Comparison of ENCODE assay signal across 16 mouse cellular contexts in genomic region chr2:144487476-144487875, GRCm38 (mm10). TPM values are rescaled to one million over a fixed set of nuclear protein-coding genes. Genes with fewer than 3 reads are reported as not detected.
DNase-seq lines count a peak whose midpoint lies in the region; ATAC-seq lines count a peak whose summit lies in the region.
"Had no signal": no experiment of that assay in that cellular context is flagged by ENCODE, and none has a peak within 500 bp of the region (broad histone marks: within the 10 kb centered on the region; RNA-seq: fewer than 3 reads in every experiment).

No protein-coding gene starts in this region.

- H3K4me2 ChIP-seq in hindbrain, embryonic 15.5 days = no peak overlapping the region
- H3K4me2 ChIP-seq in hindbrain, embryonic 14.5 days (replicated peaks) = no peak overlapping the region
- H3K4me2 ChIP-seq in embryonic facial prominence, embryonic 14.5 days (ENCODE audit: low read depth, low read length) = no peak overlapping the region
- no peak overlapping the region for H3K4me2 ChIP-seq in neural tube, embryonic 15.5 days
- H3K4me2 ChIP-seq: embryonic facial prominence, embryonic 13.5 days; heart, embryonic 15.5 days had no signal

- ATAC-seq in hindbrain, embryonic 15.5 days (ENCODE audit: low FRiP score, low read depth) = peak; percentile 15; the same call in 1 of the 2 replicates
- ATAC-seq in hindbrain, embryonic 14.5 days (ENCODE audit: low FRiP score) = no peak
- peak; percentile 85 for ATAC-seq in embryonic facial prominence, embryonic 14.5 days (ENCODE audit: low read depth)
- 0 out of 2 replicates have a peak, but pooled peaks have one; percentile 55 for ATAC-seq in neural tube, embryonic 15.5 days (ENCODE audit: low FRiP score)
- ATAC-seq: forebrain, embryonic 14.5 days; Patski had no signal

- H3K9ac ChIP-seq in hindbrain, embryonic 15.5 days = no peak overlapping the region
- H3K9ac ChIP-seq in hindbrain, embryonic 14.5 days = no peak overlapping the region
- H3K9ac ChIP-seq in embryonic facial prominence, embryonic 14.5 days (ENCODE audit: low read depth, low read length) = no peak overlapping the region
- H3K9ac ChIP-seq in neural tube, embryonic 15.5 days (replicated peaks) = no peak overlapping the region
- H3K9ac ChIP-seq: embryonic facial prominence, embryonic 13.5 days; heart, embryonic 15.5 days; liver, embryonic 14.5 days had no signal

- H3K27me3 ChIP-seq in hindbrain, embryonic 15.5 days = no peaks in the 10 kb centered on the region
- H3K27me3 ChIP-seq in hindbrain, embryonic 14.5 days (ENCODE audit: control insufficient read depth, insufficient read depth, low read length) = no peaks in the 10 kb centered on the region
- no peaks in the 10 kb centered on the region for H3K27me3 ChIP-seq in embryonic facial prominence, embryonic 14.5 days (replicated peaks; ENCODE audit: control insufficient read depth, insufficient read depth, low read length)
- no peaks in the 10 kb centered on the region for H3K27me3 ChIP-seq in neural tube, embryonic 15.5 days (replicated peaks)
- H3K27me3 ChIP-seq: embryonic facial prominence, embryonic 13.5 days; heart, embryonic 15.5 days; Patski had no signal

- no peak overlapping the region for H3K27ac ChIP-seq in hindbrain, embryonic 15.5 days (replicated peaks)
- no peak overlapping the region for H3K27ac ChIP-seq in hindbrain, embryonic 14.5 days
- no peak overlapping the region; the same call in 1 of the 2 replicates for H3K27ac ChIP-seq in embryonic facial prominence, embryonic 14.5 days (replicated peaks; ENCODE audit: low read depth, low read length)
- no peak overlapping the region for H3K27ac ChIP-seq in neural tube, embryonic 15.5 days (replicated peaks)
- H3K27ac ChIP-seq: embryonic facial prominence, embryonic 13.5 days; heart, embryonic 15.5 days; liver, embryonic 14.5 days; midbrain, embryonic 10.5 days had no signal

- DNase-seq in hindbrain, embryonic 14.5 days (ENCODE audit: low spot score) = no peak
- DNase-seq in 416B (ENCODE audit: low read depth) = peak; percentile 48
- peak; percentile 82 for DNase-seq in embryonic facial prominence, embryonic 14.5 days (ENCODE audit: low spot score)
- DNase-seq in testis, postnatal 14 days (ENCODE audit: low spot score) = no peak
- no peak for DNase-seq in right cerebral cortex, adult 2 months (ENCODE audit: low spot score in 2 of 2)
- DNase-seq: cerebellum, postnatal 25 days; kidney, adult 11 months; lung, postnatal 14 days had no signal

- no peaks in the 10 kb centered on the region for H3K9me3 ChIP-seq in hindbrain, embryonic 15.5 days
- H3K9me3 ChIP-seq in hindbrain, embryonic 14.5 days (ENCODE audit: control insufficient read depth, low read length) = no peaks in the 10 kb centered on the region
- no peaks in the 10 kb centered on the region for H3K9me3 ChIP-seq in embryonic facial prominence, embryonic 14.5 days (ENCODE audit: control insufficient read depth, low read length)
- no peaks in the 10 kb centered on the region for H3K9me3 ChIP-seq in neural tube, embryonic 15.5 days (replicated peaks)
- H3K9me3 ChIP-seq: embryonic facial prominence, embryonic 13.5 days; heart, embryonic 15.5 days had no signal

- peaks cover 44% of the 10 kb centered on the region for H3K36me3 ChIP-seq in hindbrain, embryonic 15.5 days
- peaks cover 41% of the 10 kb centered on the region for H3K36me3 ChIP-seq in hindbrain, embryonic 14.5 days (replicated peaks; ENCODE audit: control insufficient read depth, insufficient read depth)
- H3K36me3 ChIP-seq in embryonic facial prominence, embryonic 14.5 days (ENCODE audit: control insufficient read depth, insufficient read depth, low read length) = no peaks in the 10 kb centered on the region
- H3K36me3 ChIP-seq in neural tube, embryonic 15.5 days = peaks cover 69% of the 10 kb centered on the region
- H3K36me3 ChIP-seq: embryonic facial prominence, embryonic 13.5 days; heart, embryonic 15.5 days; midbrain, embryonic 10.5 days had no signal

- no peak overlapping the region for H3K4me3 ChIP-seq in hindbrain, embryonic 15.5 days
- H3K4me3 ChIP-seq in hindbrain, embryonic 14.5 days (replicated peaks; ENCODE audit: low read length) = no peak overlapping the region
- no peak overlapping the region for H3K4me3 ChIP-seq in embryonic facial prominence, embryonic 14.5 days (ENCODE audit: low read depth, low read length)
- H3K4me3 ChIP-seq in neural tube, embryonic 15.5 days (replicated peaks) = no peak overlapping the region
- H3K4me3 ChIP-seq: embryonic facial prominence, embryonic 13.5 days; heart, embryonic 15.5 days; midbrain, embryonic 10.5 days had no signal

- 70% methylated on average over 6 of the region's 6 CpGs for WGBS in hindbrain, embryonic 15.5 days
- 82% methylated on average over 6 of the region's 6 CpGs for WGBS in hindbrain, embryonic 14.5 days
- 48% methylated on average over 6 of the region's 6 CpGs for WGBS in embryonic facial prominence, embryonic 14.5 days
- 53% methylated on average over 6 of the region's 6 CpGs for whole genome bisulfite sequencing in neural tube, embryonic 15.5 days

- no peaks in the 10 kb centered on the region for H3K4me1 ChIP-seq in hindbrain, embryonic 15.5 days (replicated peaks)
- no peaks in the 10 kb centered on the region for H3K4me1 ChIP-seq in hindbrain, embryonic 14.5 days (replicated peaks; ENCODE audit: control insufficient read depth, insufficient read depth, low read length)
- peaks cover 7% of the 10 kb centered on the region for H3K4me1 ChIP-seq in embryonic facial prominence, embryonic 14.5 days (ENCODE audit: control insufficient read depth, insufficient read depth, low read length)
- 0 out of 2 replicates have a peak, but pooled peaks cover 5% of the 10 kb centered on the region for H3K4me1 ChIP-seq in neural tube, embryonic 15.5 days
- H3K4me1 ChIP-seq: heart, embryonic 15.5 days; midbrain, embryonic 10.5 days had no signal

RNA-seq across cellular contexts. Expression of gene Dzank1, which starts 39.7 kb away (rescaled TPM):
- polyA plus RNA-seq in hindbrain, embryonic 15.5 days (2015; fragmentation: Nextera tagmentation; extraction: Ambion mirVana) = 15.9 and 18.1 TPM in 2 replicates
- 19.5 and 23.7 TPM in 2 replicates for polyA plus RNA-seq in hindbrain, embryonic 14.5 days (2014; fragmentation: Nextera tagmentation; extraction: Ambion mirVana)
- 1.5 and 2.6 TPM in 2 replicates for polyA plus RNA-seq in embryonic facial prominence, embryonic 14.5 days (2014; fragmentation: Nextera tagmentation; extraction: Ambion mirVana)
- 17.2 and 17.5 TPM in 2 replicates for polyA plus RNA-seq in neural tube, embryonic 15.5 days (2015; fragmentation: Nextera tagmentation; extraction: Ambion mirVana)

RNA-seq across cellular contexts. Expression of gene Polr3f, which starts 40.0 kb away (rescaled TPM):
- 25.1 and 26.1 TPM in 2 replicates for polyA plus RNA-seq in hindbrain, embryonic 15.5 days (2015; fragmentation: Nextera tagmentation; extraction: Ambion mirVana)
- polyA plus RNA-seq in hindbrain, embryonic 14.5 days (2014; fragmentation: Nextera tagmentation; extraction: Ambion mirVana) = 26.4 and 28.3 TPM in 2 replicates
- polyA plus RNA-seq in embryonic facial prominence, embryonic 14.5 days (2014; fragmentation: Nextera tagmentation; extraction: Ambion mirVana) = 20.7 and 24.0 TPM in 2 replicates
- polyA plus RNA-seq in neural tube, embryonic 15.5 days (2015; fragmentation: Nextera tagmentation; extraction: Ambion mirVana) = 22.5 and 23.2 TPM in 2 replicates

Comparison
In these comparisons a context has a peak if more than half of its experiments do, and no peak if none do; other contexts are left out.
1. DNase-seq: peak in 416B (single experiment) and embryonic facial prominence, embryonic 14.5 days (single experiment); none in hindbrain, embryonic 14.5 days (single experiment), testis, postnatal 14 days (single experiment) and right cerebral cortex, adult 2 months (0 of 2).